Mouse (Mus musculus): ENCODE measurements around the gene Cfap58. TPM values are rescaled to one million over a fixed set of nuclear protein-coding genes. Genes with fewer than 3 reads are reported as not detected.

The Cfap58 gene
- total RNA-seq, 2 experiments from 2014 or later, result not detected

- DNase-seq (ENCODE audit: low spot score), result no peak
Measured at GRCm38 (mm10) chr19:48079718-48080117, 142.2 kb downstream of the Cfap58 start.

GRCm38 (mm10) chr19:48081456-48081855 lies 144.0 kb downstream of the Cfap58 start:
- no peak for DNase-seq (ENCODE audit: low spot score)

Small RNA genes lying within 50 kb of the gene (microRNA-seq; reads per million reads assigned to microRNA genes)
- gene Gm22240, result not detected

Other genes starting within 250 kb of the Cfap58 start
- gene Col17a1, start 245.6 kb upstream of the Cfap58 start, total RNA-seq (2021), result under 1 TPM in 1 of 2 experiments, not detected in 1; 0.11 TPM
- 10 to 100 TPM; 74.8 to 79.4 TPM for gene Sfr1, start 206.0 kb upstream of the Cfap58 start, total RNA-seq (2021)
- gene Gsto1, start 82.7 kb upstream of the Cfap58 start, total RNA-seq (2021), result 10 to 100 TPM; 56.6 to 57.8 TPM
- under 1 TPM; 0.25 to 0.66 TPM for gene Gsto2, start 72.1 kb upstream of the Cfap58 start, total RNA-seq (2021)
- not detected for gene Cfap43, start 18.4 kb upstream of the Cfap58 start, total RNA-seq (2021)
- gene Itprip, start 18.4 kb upstream of the Cfap58 start, total RNA-seq (2021), result under 1 TPM; 0.50 to 0.90 TPM

All from gastrocnemius, adult 18-20 months (tissue).